ENCODE assay signal across 8 mouse cellular contexts in the genomic region with DNA sequence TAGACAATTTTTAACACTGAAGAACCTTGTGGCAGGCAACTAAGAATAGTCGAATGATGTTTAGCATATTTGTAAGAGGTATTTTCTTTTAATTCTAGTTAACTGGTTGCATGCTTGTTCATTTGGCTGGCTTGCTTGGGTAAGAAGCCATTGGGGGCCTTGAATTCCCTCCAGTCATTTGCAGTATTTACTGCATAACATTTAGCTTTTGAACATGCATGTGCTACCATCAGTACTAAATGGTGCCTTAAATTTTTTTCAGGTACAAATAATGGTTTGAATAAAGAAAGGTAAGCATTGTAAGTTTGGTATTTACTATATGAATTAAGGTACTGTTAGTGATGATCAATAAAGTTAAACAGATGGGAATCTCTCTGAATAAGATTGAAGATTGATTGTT. TPM values are rescaled to one million over a fixed set of nuclear protein-coding genes. Genes with fewer than 3 reads are reported as not detected.
DNase-seq lines count a peak whose midpoint lies in the region; ATAC-seq and TF ChIP-seq lines count a peak whose summit lies in the region.

No protein-coding gene starts in this region.

- DNase-seq in heart, adult 11 months: peak; percentile 12
- DNase-seq in heart, postnatal 25 days (ENCODE audit: low spot score): no peak
- DNase-seq in G1E (ENCODE audit: low spot score): no peak
- no peak for DNase-seq in heart, postnatal 0 days (ENCODE audit: low spot score)
- no peak for DNase-seq in kidney, postnatal 25 days
- no peak for DNase-seq in cerebellum, adult 11-12 months

- TF ChIP-seq CTCF in G1E (IDR thresholded peaks at IDR 0.05; ENCODE audit: low read depth, low read length): no peak
- TF ChIP-seq CTCF in heart, postnatal 0 days (IDR thresholded peaks at IDR 0.05; ENCODE audit: low read depth): no peak

- no peak overlapping the region for H3K27ac ChIP-seq in heart, postnatal 0 days (ENCODE audit: low read depth)
- H3K27ac ChIP-seq in macrophage: no peak overlapping the region

- H3K36me3 ChIP-seq in G1E (replicated peaks) (peaks cover 60% of the 10 kb centered on the region), macrophage (ENCODE audit: inconsistent target) (peaks cover 19% of the 10 kb centered on the region)
- peaks cover 28% of the 10 kb centered on the region for H3K36me3 ChIP-seq in heart, postnatal 0 days (replicated peaks; ENCODE audit: control insufficient read depth, insufficient read depth, low read length)

- intact Hi-C loops in heart, postnatal 25 days (cut with DNase I): loop anchor here (2.0 kb wide), 2 partner anchors 34 to 130 kb away; partner anchors contain the start of genes Cenpl, Dars2 and Rc3h1

- 0% methylated on average over 1 of the region's 1 CpGs for WGBS in heart, postnatal 0 days
- WGBS in macrophage (ENCODE audit: missing documents): 0% methylated on average over 1 of the region's 1 CpGs

- no peaks in the 10 kb centered on the region for H3K9me3 ChIP-seq in G1E (replicated peaks)
- no peaks in the 10 kb centered on the region for H3K9me3 ChIP-seq in heart, postnatal 0 days (replicated peaks; ENCODE audit: control insufficient read depth, low read length)

- H3K4me3 ChIP-seq in G1E (ENCODE audit: low read depth, low read length) (peak overlapping the region; percentile 91), macrophage (ENCODE audit: inconsistent target) (0 out of 2 replicates have a peak overlapping the region, but pooled peaks have one; percentile 82)
- H3K4me3 ChIP-seq in heart, postnatal 0 days (ENCODE audit: low read depth, low read length): peak overlapping the region; percentile 83

- no peak for ATAC-seq in G1E (ENCODE audit: extremely low read depth, insufficient number of reproducible peaks, low FRiP score, poor library complexity, severe bottlenecking)
- ATAC-seq in heart, postnatal 0 days (ENCODE audit: insufficient read depth, low read depth): no peak
- no peak for ATAC-seq in megakaryocyte-erythroid progenitor cell, adult 5-6 weeks (replicated peaks; ENCODE audit: low FRiP score, low TSS enrichment, poor library complexity, severe bottlenecking)

- peaks cover 35% of the 10 kb centered on the region for H3K4me1 ChIP-seq in G1E (ENCODE audit: insufficient read depth, low read depth, low read length)
- peaks cover 14% of the 10 kb centered on the region for H3K4me1 ChIP-seq in heart, postnatal 0 days (ENCODE audit: control insufficient read depth, insufficient read depth)

- peak overlapping the region; percentile 81 for H3K4me2 ChIP-seq in heart, postnatal 0 days (ENCODE audit: low read depth, low read length)

- no peaks in the 10 kb centered on the region for H3K27me3 ChIP-seq in G1E (ENCODE audit: insufficient read depth, low read length)
- no peaks in the 10 kb centered on the region for H3K27me3 ChIP-seq in heart, postnatal 0 days (ENCODE audit: control insufficient read depth, insufficient read depth, low read length)

- H3K9ac ChIP-seq in heart, postnatal 0 days (replicated peaks; ENCODE audit: low read depth, low read length): peak overlapping the region; percentile 84; the same call in 1 of the 2 replicates

- no peak for TF ChIP-seq EP300 in heart, postnatal 0 days (IDR thresholded peaks at IDR 0.05; ENCODE audit: low read depth)

- peaks cover 15% of the 10 kb centered on the region for H3K79me2 ChIP-seq in macrophage (ENCODE audit: inconsistent target)

RNA-seq across cellular contexts. Expression of gene Zbtb37, which starts 2.4 kb away (rescaled TPM):
- total RNA-seq in heart, postnatal 25 days (2021): 10 to 100 TPM; 10.3 to 12.0 TPM
- total RNA-seq in G1E (2014; fragmentation: Nextera tagmentation) (11.1 and 11.6 TPM in 2 replicates), G1E (2017) (5.8 and 8.5 TPM in 2 replicates)
- polyA plus RNA-seq in G1E (2012) (0.08 and 0.21 TPM in 2 replicates), macrophage (2018) (2.0 to 2.4 TPM (median 2.2 TPM) in 3 replicates)
- 3.1 and 5.6 TPM in 2 replicates for total RNA-seq in heart, postnatal 0 days (2014; rRNA removed; ENCODE audit: low replicate concordance)
- 4.5 and 5.0 TPM in 2 replicates for polyA plus RNA-seq in heart, postnatal 0 days (2015; fragmentation: Nextera tagmentation; extraction: Ambion mirVana)
- total RNA-seq in macrophage (2018; cell fraction: chromatin; rRNA removed): 10 to 100 TPM; 12.5 to 60.8 (median 33.3) TPM
- 1 to 10 TPM; 2.7 to 6.8 (median 4.1) TPM for total RNA-seq in macrophage (2018; cell fraction: cytosol; rRNA removed)
- total RNA-seq in macrophage (2018; cell fraction: nucleus; rRNA removed): 10 to 100 TPM in 25 of 26 experiments, 1 to 10 TPM in 1; 9.2 to 50.0 (median 24.2) TPM
- 5.4 and 11.5 TPM in 2 replicates for total RNA-seq in megakaryocyte-erythroid progenitor cell, adult 5-6 weeks (2014; fragmentation: Nextera tagmentation)
- 7.5 and 8.3 TPM in 2 replicates for total RNA-seq in megakaryocyte-erythroid progenitor cell, adult 5-6 weeks (2017)

RNA-seq across cellular contexts. Expression of gene Dars2, which starts 33.4 kb away (rescaled TPM):
- 10 to 100 TPM; 22.1 to 22.3 TPM for total RNA-seq in heart, postnatal 25 days (2021)
- total RNA-seq in G1E (2014; fragmentation: Nextera tagmentation) (35.2 and 41.1 TPM in 2 replicates), G1E (2017) (36.2 and 39.1 TPM in 2 replicates)
- polyA plus RNA-seq in G1E (2012) (3.8 and 4.3 TPM in 2 replicates), macrophage (2018) (8.5 to 9.4 TPM (median 9.2 TPM) in 3 replicates)
- total RNA-seq in heart, postnatal 0 days (2014; rRNA removed; ENCODE audit: low replicate concordance): 16.3 and 18.6 TPM in 2 replicates
- 17.4 and 19.8 TPM in 2 replicates for polyA plus RNA-seq in heart, postnatal 0 days (2015; fragmentation: Nextera tagmentation; extraction: Ambion mirVana)
- 10 to 100 TPM in 12 of 26 experiments, 1 to 10 TPM in 14; 2.7 to 22.4 (median 9.2) TPM for total RNA-seq in macrophage (2018; cell fraction: chromatin; rRNA removed)
- 10 to 100 TPM in 9 of 26 experiments, 1 to 10 TPM in 17; 6.1 to 11.9 (median 9.2) TPM for total RNA-seq in macrophage (2018; cell fraction: cytosol; rRNA removed)
- 10 to 100 TPM in 10 of 26 experiments, 1 to 10 TPM in 16; 2.4 to 16.3 (median 8.3) TPM for total RNA-seq in macrophage (2018; cell fraction: nucleus; rRNA removed)
- total RNA-seq in megakaryocyte-erythroid progenitor cell, adult 5-6 weeks (2014; fragmentation: Nextera tagmentation): 35.8 and 58.5 TPM in 2 replicates
- 36.9 and 52.1 TPM in 2 replicates for total RNA-seq in megakaryocyte-erythroid progenitor cell, adult 5-6 weeks (2017)

RNA-seq across cellular contexts. Expression of gene Cenpl, which starts 33.5 kb away (rescaled TPM):
- total RNA-seq in heart, postnatal 25 days (2021): 1 to 10 TPM in 1 of 2 experiments, under 1 TPM in 1; 0.94 to 1.1 TPM
- total RNA-seq in G1E (2014; fragmentation: Nextera tagmentation): 19.3 and 20.6 TPM in 2 replicates
- 4.5 and 6.4 TPM in 2 replicates for total RNA-seq in G1E (2017)
- 8.6 and 9.0 TPM in 2 replicates for polyA plus RNA-seq in G1E (2012)
- total RNA-seq in heart, postnatal 0 days (2014; rRNA removed; ENCODE audit: low replicate concordance): 0.69 and 5.3 TPM in 2 replicates
- polyA plus RNA-seq in heart, postnatal 0 days (2015; fragmentation: Nextera tagmentation; extraction: Ambion mirVana): 6.9 and 7.3 TPM in 2 replicates
- total RNA-seq in macrophage (2018; cell fraction: chromatin; rRNA removed): 10 to 100 TPM in 13 of 26 experiments, 1 to 10 TPM in 13; 3.2 to 17.2 (median 9.8) TPM
- total RNA-seq in macrophage (2018; cell fraction: cytosol; rRNA removed): 1 to 10 TPM; 3.6 to 6.1 (median 4.9) TPM
- total RNA-seq in macrophage (2018; cell fraction: nucleus; rRNA removed): 10 to 100 TPM in 10 of 26 experiments, 1 to 10 TPM in 16; 5.7 to 16.0 (median 8.6) TPM
- polyA plus RNA-seq in macrophage (2018): 2.2 to 6.6 TPM (median 3.5 TPM) in 3 replicates
- total RNA-seq in megakaryocyte-erythroid progenitor cell, adult 5-6 weeks (2014; fragmentation: Nextera tagmentation): 25.2 and 28.3 TPM in 2 replicates
- total RNA-seq in megakaryocyte-erythroid progenitor cell, adult 5-6 weeks (2017): 5.9 and 10.2 TPM in 2 replicates

RNA-seq across cellular contexts. Expression of gene Serpinc1, which starts 58.6 kb away (rescaled TPM):
- total RNA-seq in heart, postnatal 25 days (2021): under 1 TPM; 0.26 to 0.34 TPM
- total RNA-seq in G1E (2014; fragmentation: Nextera tagmentation): 1.3 and 1.8 TPM in 2 replicates
- total RNA-seq in G1E (2017): 0.81 and 1.2 TPM in 2 replicates
- 0.13 and 0.17 TPM in 2 replicates for polyA plus RNA-seq in G1E (2012)
- 0.53 and 1.3 TPM in 2 replicates for total RNA-seq in heart, postnatal 0 days (2014; rRNA removed; ENCODE audit: low replicate concordance)
- polyA plus RNA-seq in heart, postnatal 0 days (2015; fragmentation: Nextera tagmentation; extraction: Ambion mirVana): 1.5 and 1.6 TPM in 2 replicates
- total RNA-seq in macrophage (2018; cell fraction: chromatin; rRNA removed): 10 to 100 TPM in 6 of 26 experiments, 1 to 10 TPM in 20; 3.6 to 14.5 (median 7.2) TPM
- total RNA-seq in macrophage (2018; cell fraction: cytosol; rRNA removed): under 1 TPM in 20 of 26 experiments, not detected in 6; 0.05 to 0.62 (median 0.25) TPM
- 10 to 100 TPM in 2 of 26 experiments, 1 to 10 TPM in 24; 1.5 to 10.2 (median 4.6) TPM for total RNA-seq in macrophage (2018; cell fraction: nucleus; rRNA removed)
- polyA plus RNA-seq in macrophage (2018): 0.33 to 0.57 TPM (median 0.42 TPM) in 3 replicates
- 0.35 and 0.42 TPM in 2 replicates for total RNA-seq in megakaryocyte-erythroid progenitor cell, adult 5-6 weeks (2014; fragmentation: Nextera tagmentation)
- 1.1 TPM in 1 of 2 replicates, not detected in the other for total RNA-seq in megakaryocyte-erythroid progenitor cell, adult 5-6 weeks (2017)
